Mouse (Mus musculus) CD4-positive, CD25-positive, alpha-beta regulatory T cell, adult 2 months (primary cell): ENCODE data around the gene Copz1.

Source experiments
- DNase-seq: peaks from one replicate; pipeline ENCODE4 v3.0.0-alpha.2; 2012; ENCODE audit warnings: low read depth, low spot score

The Copz1 gene

DNA sequence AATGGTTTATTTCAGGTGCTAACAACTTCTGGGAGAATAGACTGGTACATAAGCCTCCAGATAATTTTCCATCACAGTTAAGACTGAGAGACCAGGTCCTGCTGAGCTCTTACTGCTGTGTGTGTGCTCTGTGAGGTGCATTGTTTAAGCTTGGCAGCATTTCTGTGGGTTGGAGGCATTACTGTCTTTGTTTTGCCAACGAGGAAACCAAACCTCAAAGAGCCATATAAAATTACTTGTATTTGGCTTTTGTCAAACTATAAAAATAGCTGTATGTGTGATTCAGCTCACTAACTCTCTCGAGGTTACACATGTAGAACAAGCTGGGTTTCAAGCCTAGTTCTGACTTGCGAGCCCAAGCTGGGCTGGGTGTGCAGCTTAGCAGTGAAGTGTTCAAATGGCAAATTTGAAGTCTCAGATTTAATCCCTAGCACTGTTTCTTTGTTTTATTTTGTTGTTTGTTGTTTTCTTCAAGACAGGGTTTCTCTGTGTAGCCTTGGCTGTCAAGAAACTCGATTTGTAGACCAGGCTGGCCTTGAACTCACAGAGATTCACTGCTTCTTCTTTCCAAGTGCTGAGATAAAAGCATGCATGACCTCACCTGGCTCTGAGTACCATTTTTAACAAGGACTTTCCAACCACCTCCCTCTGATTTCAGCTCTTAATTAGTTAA, 20.3 kb downstream of the Copz1 start:
- no peak for DNase-seq

DNA sequence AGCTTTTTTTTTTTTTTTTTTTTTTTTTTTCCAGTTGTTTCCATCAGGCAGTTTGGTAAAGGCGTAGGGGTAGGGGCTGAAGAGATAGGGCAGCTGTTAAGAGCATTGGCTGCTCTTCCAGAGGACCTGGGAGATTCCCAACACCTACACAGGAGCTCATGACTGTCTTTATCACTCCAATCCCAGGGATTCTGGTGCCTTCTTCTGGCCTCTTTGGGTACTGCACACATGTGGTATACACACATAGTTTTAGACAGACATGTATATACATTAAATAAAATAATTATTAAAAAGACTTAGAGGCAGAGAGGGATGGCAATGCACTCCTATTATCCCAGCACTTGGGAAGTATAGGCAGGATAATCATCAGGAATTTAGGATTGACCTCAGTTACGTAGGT, 20.9 kb downstream of the Copz1 start:
- DNase-seq, result no peak

DNA sequence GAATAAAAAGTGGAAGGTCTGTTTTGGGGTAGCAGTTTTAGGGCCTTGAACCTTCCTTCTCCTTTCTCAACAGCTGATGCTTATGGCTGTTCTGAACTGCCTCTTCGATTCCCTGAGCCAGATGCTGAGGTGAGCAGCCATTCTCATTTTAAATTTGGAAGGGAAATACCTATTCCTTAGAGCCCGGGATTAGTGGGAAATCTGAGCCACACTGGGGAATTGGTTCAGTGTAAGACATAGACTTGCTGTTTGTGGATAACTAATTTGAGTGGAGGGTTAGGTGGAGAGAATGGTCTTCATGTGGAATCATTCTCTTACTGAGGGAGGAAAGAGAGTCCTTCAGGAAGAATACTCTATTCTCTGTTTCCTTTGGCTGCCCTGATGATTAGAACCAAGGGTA, 22.1 kb downstream of the Copz1 start:
- no peak for DNase-seq

DNA sequence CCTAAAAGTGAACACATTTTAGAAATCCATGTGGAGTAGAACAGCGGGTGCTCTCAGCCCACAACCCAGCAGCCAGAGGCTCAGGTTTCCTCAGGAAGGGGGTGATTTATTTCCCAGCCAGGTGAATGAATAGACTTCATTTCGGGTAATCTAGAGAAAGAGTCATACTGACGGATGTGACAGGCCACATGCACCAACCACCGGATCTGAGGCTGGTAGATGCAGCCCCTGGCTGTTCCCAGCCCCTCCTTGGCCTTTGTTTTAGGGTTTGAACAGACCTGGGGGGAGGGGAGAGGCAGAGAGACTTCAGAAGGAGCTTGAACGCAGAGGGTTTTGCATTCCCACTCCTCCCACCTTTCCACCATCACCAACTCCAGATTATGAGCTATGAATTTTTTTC, 23.3 kb downstream of the Copz1 start:
- DNase-seq, result no peak

DNA sequence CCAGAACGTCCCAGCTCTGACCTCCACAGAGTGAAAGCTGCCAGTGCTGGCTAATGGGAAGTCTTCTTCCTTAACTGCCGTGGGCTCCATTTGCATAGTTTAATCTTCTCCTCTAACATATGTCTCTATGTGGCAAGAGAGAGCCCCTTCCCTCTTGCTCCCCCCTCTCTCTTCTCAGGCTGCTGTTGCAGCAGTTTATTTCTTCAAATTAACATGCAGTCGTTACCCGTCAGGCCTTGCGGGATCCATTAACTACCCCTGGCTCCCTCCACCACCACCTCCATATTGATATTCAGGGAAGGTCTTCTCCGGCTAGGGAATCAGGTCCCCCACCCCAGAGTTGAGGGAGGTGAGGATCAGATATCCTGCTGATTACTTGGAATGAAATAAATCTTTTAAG, 24.8 kb downstream of the Copz1 start:
- no peak for DNase-seq

DNA sequence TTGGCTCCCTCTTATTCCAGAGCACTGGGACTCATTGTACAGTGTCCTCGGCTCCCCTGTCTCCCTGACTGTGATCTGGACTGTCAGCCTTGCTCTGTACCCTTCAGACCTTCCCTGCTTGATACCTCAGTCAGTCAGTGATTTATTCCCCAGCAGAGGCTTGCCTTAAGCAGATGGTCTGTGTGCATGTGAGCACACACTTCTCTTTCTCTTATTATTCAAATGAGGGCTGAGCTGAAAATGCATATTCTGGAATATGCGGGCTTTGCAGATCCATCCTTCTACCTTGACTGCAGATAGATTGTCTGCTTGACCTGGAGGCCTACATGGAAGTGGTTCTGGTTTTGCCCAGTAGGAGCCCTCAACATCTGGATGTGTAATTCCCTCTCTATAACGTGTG, 25.5 kb downstream of the Copz1 start:
- DNase-seq, result no peak

DNA sequence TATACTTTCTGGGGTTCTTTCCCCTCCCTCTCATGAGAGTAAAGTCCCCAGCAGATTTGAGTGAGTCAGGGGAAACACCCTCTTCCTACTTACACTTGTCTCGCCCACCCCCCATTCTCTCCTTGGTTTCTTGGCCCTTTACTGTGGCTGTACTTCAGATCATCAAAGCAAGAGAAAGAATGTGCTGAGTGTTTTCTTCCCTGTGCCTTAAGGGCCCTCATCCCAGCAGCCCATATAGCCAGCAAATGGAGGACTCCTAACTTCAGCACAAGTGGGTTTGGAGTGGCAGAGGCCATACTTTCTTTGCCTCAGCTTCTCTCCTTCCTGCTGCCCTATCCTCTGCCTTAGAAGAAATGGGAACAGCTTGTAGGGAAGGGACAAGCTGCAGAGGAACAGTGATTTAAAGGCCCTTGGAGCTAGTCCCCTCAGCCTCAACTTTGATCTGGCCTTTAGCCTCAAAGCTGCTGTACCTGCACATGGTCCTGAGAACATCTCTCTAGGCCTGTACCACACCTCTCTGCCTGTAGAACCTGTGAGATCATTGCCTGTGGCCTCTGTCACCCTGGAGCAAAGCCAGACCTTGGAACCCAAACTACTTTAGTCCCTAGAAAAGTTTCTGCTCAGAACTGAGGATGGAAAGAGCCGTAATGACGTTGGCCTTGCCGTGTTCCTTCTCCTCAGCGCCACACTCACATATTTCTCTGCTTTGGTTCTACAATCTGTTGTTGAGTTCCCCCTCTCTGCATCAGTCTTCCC, 26.5 kb downstream of the Copz1 start:
- DNase-seq, result no peak

DNA sequence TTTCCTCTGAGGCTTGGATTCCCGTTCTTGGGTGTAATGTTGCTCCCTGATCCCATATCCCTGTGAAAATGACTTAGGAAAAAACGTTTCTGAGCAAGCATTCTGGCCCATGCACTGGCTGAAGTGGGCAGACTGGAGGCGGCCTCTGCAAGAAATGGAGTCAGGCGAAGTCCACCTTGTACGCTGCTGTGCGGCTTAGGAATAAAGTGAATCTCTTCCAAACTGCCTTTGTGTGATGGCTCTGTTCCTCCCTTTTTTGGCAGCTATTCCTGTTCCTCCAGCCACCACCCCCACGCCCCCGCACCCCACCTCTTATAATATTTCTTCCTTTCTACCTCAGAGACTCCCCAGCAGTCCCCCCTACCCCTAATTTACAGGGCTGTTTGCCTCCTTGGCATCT, 27.1 kb downstream of the Copz1 start:
- no peak for DNase-seq

DNA sequence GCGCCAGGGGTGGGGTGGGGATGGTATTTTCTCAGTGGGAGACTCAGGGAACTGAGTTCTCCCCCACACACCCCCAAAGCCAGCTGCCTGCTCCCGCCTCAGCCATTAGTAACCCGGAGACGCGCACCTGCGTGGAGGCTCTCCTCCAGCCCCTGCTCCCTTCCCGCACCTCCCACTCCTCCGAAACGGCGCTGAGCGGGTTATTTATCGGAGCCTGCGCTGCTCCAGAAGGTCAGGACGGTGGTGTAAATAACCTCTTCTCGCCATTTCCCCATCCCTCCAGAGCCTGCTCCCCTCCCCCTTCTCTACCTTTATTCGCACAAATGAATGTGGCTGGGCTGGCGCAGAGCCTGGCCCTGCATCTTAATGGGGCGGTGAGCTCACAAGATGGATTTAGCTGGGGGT, 27.6 kb downstream of the Copz1 start:
- DNase-seq, result no peak

DNA sequence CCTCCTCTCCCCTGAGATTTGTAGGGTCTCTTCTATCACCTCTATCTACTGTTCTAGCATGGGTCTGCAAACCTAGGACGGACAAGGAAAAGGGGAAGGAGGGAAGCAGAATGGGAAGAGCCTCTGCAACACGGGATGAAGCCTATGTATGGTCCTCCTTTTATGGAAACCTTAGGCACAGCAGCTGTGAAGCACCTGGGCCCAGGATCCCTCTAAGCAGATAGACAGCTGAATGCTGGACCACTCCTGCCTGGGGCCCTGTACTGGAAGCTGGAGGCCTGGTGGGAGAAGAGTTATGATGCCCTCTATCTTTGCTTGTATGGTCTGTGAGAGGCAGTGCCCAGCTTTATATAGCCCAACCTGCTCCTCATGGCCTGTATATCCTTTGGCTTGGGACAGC, 28.0 kb downstream of the Copz1 start:
- no peak for DNase-seq

DNA sequence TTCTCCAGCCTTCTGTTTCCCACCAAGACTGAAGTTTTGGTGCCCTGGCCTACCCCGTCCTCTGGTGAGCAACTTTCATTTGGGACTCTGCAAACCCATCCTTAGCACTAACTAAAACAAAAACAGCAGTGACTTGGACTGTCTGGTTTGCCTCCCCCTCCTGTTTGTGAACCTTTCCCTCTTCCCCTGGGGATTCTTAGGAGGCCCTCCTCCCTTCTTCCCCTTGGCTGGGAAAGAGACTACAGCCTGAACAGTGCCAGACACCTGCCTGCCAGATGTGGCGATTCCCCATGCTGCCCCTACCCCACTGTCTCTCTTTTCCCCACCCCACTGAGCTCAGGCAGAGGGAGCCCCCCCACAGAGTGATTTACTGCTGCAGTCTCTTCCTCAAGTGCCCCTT, 28.5 kb downstream of the Copz1 start:
- DNase-seq, result no peak

DNA sequence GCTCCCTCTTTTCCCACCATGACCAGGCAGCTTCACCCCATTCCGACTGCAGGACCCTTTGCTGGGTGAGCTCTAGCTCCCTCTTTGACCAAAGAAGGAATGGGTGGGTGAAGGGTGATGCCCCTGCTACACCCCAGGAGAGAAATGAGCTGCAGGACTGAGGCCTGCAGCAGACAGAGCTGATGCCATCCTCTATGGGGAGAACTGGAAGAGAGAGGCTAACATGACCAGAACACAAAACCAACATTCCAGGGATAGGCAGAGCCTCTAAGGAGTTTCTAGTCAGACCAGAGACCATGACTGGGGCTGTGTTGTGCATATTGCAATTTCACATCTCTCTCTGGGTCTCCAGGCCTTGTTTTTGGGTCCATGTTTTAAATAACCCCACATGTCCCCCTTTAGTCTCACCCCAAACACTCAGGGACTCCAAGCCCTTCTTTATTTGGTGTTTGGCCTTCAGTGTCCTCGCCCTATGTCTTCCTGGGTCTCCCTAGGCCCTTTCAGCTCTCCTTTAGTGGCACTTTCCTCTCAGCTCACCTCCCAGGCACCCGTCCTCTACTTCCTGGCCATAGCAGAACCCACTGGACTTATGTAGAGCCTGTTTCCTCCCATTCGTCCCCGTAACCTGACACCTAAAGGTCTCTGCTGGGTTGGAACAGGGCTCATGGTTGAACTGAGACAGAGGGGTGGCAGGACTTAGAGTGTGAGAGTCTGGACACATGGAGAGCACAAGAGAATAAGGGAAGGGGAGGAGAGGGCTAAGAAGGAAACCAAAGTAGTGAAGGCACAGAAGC, 29.2 kb downstream of the Copz1 start:
- DNase-seq, result no peak

DNA sequence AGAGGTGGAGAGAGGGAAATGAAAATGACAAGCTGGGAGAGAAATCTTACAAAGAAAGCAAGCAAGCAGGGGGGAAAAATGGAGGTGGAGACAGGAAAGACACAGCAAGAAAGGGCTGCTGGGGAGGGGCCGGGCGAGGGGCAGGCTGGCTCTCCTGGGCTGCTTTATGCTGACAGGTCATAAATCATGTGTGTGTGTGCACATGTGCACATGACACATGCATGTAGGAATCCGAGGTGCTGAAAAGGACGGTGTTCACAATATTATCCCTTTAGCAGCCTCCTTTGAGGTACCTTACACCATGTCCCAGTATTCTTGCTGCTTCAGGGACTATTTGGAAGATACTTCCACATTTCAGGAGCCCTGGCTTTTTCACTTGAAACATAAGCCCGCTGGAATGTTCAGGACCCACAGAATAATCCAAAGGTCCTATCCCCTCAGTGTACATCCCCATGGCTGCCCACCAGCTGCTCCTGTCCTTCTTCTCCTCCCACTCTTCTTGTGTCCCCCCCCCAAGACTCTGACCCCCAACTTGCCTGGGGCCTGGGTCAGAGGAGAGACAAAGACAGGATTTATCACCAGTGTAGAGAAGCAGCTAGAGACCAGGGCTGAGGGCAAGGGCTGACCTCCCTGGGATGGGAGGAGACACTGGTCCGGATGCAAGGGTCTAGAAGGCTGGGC, 30.0 kb downstream of the Copz1 start:
- no peak for DNase-seq

DNA sequence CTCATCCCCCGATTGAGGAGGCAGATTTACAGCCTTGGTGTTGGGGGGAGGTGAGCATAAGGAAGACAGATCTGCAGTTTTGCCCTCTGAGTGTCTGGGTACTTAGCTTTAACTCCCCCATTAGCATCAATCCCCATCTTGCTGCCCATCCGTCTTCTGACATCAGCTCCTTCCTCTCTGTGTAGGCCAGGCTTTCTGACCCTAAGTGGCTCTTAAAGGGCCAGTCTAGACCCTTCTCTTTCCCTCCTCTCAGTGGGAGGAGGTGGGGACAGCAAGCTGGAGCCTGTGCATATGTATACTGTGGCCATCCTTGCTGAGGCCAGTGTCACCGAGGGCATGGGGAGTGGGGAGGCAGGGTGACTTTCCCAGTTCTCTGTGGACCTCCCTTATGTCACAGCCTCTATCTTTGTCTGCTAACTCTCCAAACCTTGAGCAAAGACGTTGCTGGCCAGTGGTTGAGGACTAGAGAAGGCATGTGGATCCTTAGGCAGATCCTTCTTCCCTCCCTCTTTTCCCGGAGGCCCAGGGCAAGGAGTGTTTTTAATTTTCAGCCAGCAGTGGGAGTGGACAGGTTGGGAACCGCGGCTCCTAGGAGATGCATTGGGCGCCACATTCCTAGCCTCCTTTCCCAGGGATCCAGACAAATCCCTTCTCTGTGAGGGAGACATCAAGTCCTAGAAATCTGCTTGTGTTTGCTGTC, 31.6 kb downstream of the Copz1 start:
- no peak for DNase-seq

DNA sequence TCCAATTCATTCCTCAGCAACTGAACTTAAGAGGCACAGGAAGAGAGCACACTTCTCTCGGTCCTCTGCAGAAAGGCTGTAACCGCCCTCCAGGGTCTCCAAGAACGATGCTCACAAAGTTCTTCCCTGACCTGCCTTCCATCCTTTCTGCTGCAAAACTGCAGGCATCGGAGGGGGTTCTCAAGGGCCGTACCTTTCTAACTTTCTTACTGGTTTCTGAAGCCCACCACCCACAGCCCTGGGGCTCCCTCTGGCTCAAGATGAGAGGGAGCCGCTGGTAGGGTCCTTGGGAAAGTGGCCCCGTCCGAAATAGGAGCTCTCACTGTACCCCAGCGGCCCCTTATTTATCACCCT, 32.1 kb downstream of the Copz1 start:
- DNase-seq, result peak; percentile 25

DNA sequence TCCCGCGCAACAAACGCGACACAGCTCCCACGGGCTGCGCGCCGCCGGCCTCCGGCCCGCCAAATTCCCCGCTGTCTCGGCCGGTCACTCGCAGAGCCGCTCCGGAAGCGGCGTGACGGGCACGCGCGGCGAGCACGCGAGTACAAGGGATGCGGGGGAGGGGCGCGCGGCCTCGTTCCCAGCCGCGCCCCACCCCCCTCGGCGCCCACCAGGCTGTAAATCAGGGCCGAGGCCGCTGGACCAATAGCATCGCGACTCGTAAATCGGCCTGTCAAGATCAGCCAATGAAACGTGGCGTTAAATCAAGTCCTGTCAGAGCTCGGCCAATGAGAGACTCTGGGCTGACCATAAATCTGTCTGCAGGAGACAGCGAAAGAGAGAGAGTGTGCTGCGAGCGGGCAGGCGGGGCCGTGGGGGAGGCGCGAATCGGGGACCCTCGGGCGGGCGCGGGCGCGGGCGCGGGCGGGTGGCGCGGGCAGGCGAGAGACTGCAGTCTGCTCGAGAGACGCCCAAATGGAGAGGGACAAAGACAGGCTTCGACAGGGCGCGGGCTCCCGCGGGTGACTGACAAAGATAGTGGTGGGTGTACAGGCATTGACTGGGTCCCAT, 32.7 kb downstream of the Copz1 start:
- peak; percentile 91 for DNase-seq

DNA sequence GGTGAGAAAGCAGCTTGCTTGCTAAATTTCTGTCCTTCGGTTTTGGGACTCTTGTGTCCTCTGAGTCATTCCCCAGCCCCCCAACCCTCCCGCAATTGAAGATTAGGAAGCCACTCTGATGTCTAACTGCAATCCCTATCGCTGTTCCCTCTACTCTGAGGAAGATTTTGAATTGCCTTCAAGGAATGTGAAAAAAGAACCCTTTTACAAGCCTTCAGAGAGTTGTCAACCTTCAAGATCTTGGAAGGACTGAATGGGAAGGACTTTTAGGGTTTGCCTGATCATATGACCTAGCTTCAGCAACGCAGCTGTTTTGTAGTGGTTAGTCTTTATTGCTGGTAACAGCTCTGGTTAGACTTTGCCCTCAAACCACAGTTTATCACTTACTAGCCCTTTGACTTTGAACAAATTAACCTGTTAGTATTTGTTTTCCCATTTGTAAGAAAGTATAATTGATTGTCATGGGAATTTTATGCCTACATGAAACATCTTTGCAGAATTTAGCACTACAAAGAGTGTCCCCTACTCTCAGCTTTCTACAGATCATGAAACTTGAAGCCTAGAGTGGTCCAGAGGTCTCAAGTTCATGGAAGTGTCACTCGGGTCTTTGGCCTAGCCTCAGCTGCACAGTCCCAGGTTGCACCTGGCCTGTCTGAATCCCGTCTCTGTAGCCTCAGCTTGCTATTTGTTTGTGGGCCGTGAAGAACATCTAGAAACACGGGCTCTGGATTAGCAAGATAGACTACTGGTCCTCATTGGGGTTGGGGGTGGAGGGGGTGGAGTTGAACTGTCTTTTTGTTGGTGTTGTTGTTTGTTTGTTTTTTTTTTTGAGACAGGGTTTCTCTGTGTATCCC, 33.5 kb downstream of the Copz1 start:
- DNase-seq, result no peak

DNA sequence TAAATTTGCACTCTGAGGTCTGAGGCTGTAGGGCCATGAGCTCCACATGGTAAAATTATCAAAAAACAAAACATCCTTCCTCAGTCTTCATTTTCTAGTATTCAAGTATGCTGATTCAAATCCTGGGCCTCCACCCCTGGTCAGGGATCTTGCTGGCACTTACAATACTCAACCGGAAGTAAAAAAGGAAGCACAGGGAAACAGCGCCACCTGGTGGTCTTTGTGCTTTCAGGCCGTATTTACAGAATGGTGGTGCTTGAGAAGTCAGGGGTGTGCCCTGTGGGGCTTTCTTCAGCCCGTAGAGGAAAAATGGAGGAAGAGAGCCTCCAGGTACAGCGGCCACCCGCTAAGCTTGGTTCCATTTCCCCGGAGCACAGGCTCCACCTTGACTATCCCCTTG, 34.6 kb downstream of the Copz1 start:
- peak; percentile 94 for DNase-seq

DNA sequence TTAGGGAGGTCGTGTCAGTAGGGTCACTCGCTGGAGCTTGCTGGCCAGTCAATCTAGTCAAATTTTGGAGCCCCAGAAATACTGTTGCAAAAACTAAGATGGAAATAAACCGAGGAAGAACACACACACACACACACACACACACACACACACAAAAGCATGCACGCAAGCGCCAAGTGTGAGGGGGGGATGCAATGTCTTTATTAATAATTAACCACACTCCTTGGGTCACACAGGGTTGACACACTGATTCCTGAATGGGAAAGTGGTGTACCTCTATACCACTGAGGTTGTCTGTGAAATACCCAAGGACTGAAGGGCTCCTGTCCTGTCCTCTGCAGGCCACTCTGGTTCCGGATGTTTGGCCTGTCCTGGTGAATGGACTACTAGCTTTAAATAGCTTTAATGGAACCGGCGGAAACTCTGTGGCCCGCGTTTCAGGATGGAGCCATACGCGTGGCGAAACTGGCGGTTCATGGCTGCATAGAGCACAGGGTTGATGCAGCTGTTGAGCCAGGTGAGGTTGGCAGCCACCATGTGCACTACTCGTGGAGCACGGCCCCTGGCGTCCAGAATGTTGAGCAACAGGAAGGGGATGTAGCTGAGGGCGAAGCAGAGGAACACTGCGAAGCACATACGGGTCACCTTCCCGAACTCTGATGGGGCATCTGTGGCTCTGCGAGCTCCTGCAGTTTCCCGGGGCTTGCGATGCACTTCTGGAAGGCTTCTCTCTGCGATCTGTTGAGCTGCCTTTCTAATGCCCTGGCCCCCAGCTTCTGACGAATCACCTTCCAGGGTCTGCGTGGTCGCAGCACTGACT, 35.8 kb downstream of the Copz1 start:
- no peak for DNase-seq
